Mouse (Mus musculus) heart, postnatal 0 days (tissue): ENCODE measurements around the gene Mymk.

Experiments used
- CTCF ChIP-seq: IDR thresholded peaks from 2 replicates; pipeline ENCODE4 v1.5.1; 2016; ENCODE audit warnings: antibody characterized with exemption, control low read depth, low read depth
- EP300 ChIP-seq: IDR thresholded peaks from 2 replicates; pipeline ENCODE4 v1.6.1; 2016; ENCODE audit warnings: antibody characterized with exemption, low read depth

- TF ChIP-seq CTCF (no peak), EP300 (no peak)
Observed at GRCm38 (mm10) chr2:27106816-27107215, 34.8 kb upstream of the Mymk start.
